Mouse (Mus musculus) heart, embryonic 14.5 days (tissue): ENCODE data around the gene Tfap2e. TPM values are rescaled to one million over a fixed set of nuclear protein-coding genes. Genes with fewer than 3 reads are reported as not detected.

Experiments used
- ATAC-seq: fragments of 200-750 bp; cut with Nextera tagmentation; 2 replicates; pipeline ENCODE4 v1.8.0; 2017; ENCODE audit warnings: low read depth, moderate TSS enrichment; ENCODE audit not compliant: insufficient number of reproducible peaks, insufficient read depth, low FRiP score
- H3K27ac ChIP-seq, 2 experiments: fragments of 200-500 bp in 1 of 2; fragments of 300-500 bp in 1 of 2; sonication (generic) in 1 of 2; replicated peaks in 1 of 2; 2 replicates each; pipeline ENCODE4 v1.5.1; 2012 to 2014; ENCODE audit warnings: low read depth in 2 of 2, low read length in 2 of 2, control low read depth in 1 of 2, mild to moderate bottlenecking in 1 of 2, mixed read lengths in 1 of 2; ENCODE audit not compliant: control insufficient read depth in 1 of 2, insufficient read depth in 1 of 2
- H3K27me3 ChIP-seq: fragments of 300-500 bp; sonication (generic); 2 replicates; pipeline ENCODE4 v1.6.1; 2014; ENCODE audit warnings: mild to moderate bottlenecking, low read length, control low read depth; ENCODE audit not compliant: control insufficient read depth, insufficient read depth
- H3K36me3 ChIP-seq: fragments of 300-500 bp; sonication (generic); 2 replicates; pipeline ENCODE4 v1.6.1; 2014; ENCODE audit warnings: mild to moderate bottlenecking, control low read depth, low read length, mixed read lengths; ENCODE audit not compliant: control insufficient read depth, insufficient read depth
- H3K4me1 ChIP-seq, 2 experiments: fragments of 200-500 bp in 1 of 2; fragments of 300-500 bp in 1 of 2; sonication (generic) in 1 of 2; 2 replicates each; pipeline ENCODE4 v1.6.1; 2012 to 2014; ENCODE audit warnings: low read length in 2 of 2, control low read depth in 1 of 2, mixed read lengths in 1 of 2; ENCODE audit not compliant: control insufficient read depth in 2 of 2, insufficient read depth in 2 of 2
- H3K4me2 ChIP-seq: fragments of 300-500 bp; sonication (generic); 2 replicates; pipeline ENCODE4 v1.6.1; 2014; ENCODE audit warnings: mild to moderate bottlenecking, low read length
- H3K4me3 ChIP-seq, 2 experiments: fragments of 200-500 bp in 1 of 2; fragments of 300-500 bp in 1 of 2; sonication (generic) in 1 of 2; 2 replicates each; pipeline ENCODE4 v1.5.1; 2012 to 2014; ENCODE audit warnings: low read length in 2 of 2, mild to moderate bottlenecking in 2 of 2, control low read depth in 1 of 2, low read depth in 1 of 2, moderate library complexity in 1 of 2; ENCODE audit not compliant: control insufficient read depth in 1 of 2, insufficient read depth in 1 of 2
- H3K9ac ChIP-seq: fragments of 300-500 bp; sonication (generic); 2 replicates; pipeline ENCODE4 v1.6.1; 2014; ENCODE audit warnings: mild to moderate bottlenecking, low read length
- H3K9me3 ChIP-seq: fragments of 300-500 bp; sonication (generic); 2 replicates; pipeline ENCODE4 v1.6.1; 2016; ENCODE audit warnings: low read length, control low read depth; ENCODE audit not compliant: control insufficient read depth
- WGBS: fragments of 180-500 bp; shearing (Covaris S2); extraction: QIAGEN DNeasy Blood & Tissue Kit; methylation state at CpG from one replicate; pipeline ENCODE4 v1.1.7; 2014; 5-methylcytosine and 5-hydroxymethylcytosine counted together
- polyA plus RNA-seq: library from polyadenylated mRNA; unstranded; fragments of >200 nt; fragmentation: Nextera tagmentation; extraction: Ambion mirVana; gene quantifications from 2 replicates; pipeline ENCODE4 v1.2.1, GENCODE M21; 2014

The Tfap2e gene
- polyA plus RNA-seq, 1 experiment from 2014 or later: not detected

DNA sequence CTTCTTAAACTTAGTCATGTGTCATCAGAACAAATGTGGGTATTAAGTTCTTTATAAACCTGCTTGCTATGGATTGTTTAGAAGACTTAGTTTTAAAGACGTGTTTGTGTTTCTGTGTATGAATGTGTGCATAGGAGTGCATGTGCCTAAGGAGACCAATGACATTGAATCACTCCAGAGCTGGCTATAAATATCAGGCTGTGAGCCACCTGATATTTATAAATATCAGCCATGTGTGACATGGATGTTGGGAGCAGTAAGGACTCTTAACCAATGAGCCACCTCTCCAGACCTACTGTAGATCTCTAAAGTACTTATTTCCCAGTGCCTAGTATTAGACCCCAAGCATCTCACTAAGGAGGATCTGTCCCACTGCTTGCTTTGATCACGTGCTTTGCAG, 46.6 kb downstream of the Tfap2e start:
- no peak overlapping the region for H3K4me3 ChIP-seq
- no peaks in the 10 kb centered on the region for H3K27me3 ChIP-seq
- H3K27ac ChIP-seq: peak overlapping the region in 1 of 2 experiments; percentile 4; a peak in 1 of 4 replicates
- no peak overlapping the region for H3K4me2 ChIP-seq
- 73% methylated on average over 2 of the region's 2 CpGs for WGBS
- H3K4me1 ChIP-seq: no peaks in the 10 kb centered on the region; a peak in 1 of 4 replicates
- no peak for ATAC-seq
- no peak overlapping the region for H3K9ac ChIP-seq
- H3K36me3 ChIP-seq: peaks cover 75% of the 10 kb centered on the region
- no peaks in the 10 kb centered on the region for H3K9me3 ChIP-seq

DNA sequence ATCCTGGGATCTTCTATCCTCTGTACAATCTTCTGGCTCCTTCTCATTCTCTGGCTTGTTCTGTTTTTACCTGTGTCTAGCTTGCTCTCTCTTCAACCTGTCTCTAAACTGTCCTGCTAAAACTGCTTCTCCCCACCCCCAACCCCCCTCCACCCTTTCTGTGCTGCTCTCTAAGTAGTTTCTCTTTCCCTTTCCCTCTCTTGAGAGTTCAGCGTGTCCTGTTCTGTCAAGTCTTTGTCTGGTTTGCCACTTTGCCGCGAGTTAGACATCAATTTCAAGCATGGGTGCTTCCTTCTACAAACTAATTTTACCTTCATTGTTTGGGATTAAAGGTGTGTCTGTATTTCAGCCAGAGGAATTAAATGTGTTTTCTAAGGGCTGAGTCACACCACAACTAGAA, 53.0 kb downstream of the Tfap2e start:
- H3K27me3 ChIP-seq: no peaks in the 10 kb centered on the region
- H3K9me3 ChIP-seq: no peaks in the 10 kb centered on the region
- no peak overlapping the region for H3K9ac ChIP-seq
- 75% methylated on average over 3 of the region's 3 CpGs for WGBS
- no peak for ATAC-seq
- H3K36me3 ChIP-seq: peaks cover 48% of the 10 kb centered on the region
- H3K4me1 ChIP-seq: peaks cover 0 to 6% of the 10 kb centered on the region in 2 experiments; a peak in 1 of 4 replicates
- no peak overlapping the region for H3K27ac ChIP-seq
- no peak overlapping the region for H3K4me2 ChIP-seq
- no peak overlapping the region for H3K4me3 ChIP-seq

DNA sequence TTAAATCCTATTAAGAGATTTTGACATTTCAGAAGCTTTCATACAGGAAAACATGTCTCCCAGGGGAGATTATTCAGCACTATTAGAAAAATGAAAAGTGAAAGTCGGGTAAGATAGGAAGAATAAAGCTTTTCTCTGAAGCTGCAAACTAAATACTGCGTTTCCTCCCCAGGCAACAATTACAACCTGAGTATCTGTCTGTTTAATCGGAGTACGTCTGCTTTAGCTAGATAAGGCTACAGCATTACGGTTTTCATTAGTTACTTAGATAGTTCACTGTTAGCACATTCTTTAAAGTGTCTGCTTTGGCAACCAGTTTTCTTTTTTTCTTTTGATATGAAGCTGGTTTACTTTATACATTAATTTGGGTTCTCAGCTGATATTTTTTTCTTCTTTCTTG, 53.7 kb downstream of the Tfap2e start:
- H3K27me3 ChIP-seq: no peaks in the 10 kb centered on the region
- WGBS: 60% methylated on average over 5 of the region's 5 CpGs
- no peak for ATAC-seq
- H3K9me3 ChIP-seq: no peaks in the 10 kb centered on the region
- H3K4me3 ChIP-seq: no peak overlapping the region
- peaks cover 40% of the 10 kb centered on the region for H3K36me3 ChIP-seq
- H3K9ac ChIP-seq: no peak overlapping the region
- peaks cover 0 to 6% of the 10 kb centered on the region in 2 experiments; a peak in 1 of 4 replicates for H3K4me1 ChIP-seq
- H3K4me2 ChIP-seq: no peak overlapping the region
- H3K27ac ChIP-seq: no peak overlapping the region

DNA sequence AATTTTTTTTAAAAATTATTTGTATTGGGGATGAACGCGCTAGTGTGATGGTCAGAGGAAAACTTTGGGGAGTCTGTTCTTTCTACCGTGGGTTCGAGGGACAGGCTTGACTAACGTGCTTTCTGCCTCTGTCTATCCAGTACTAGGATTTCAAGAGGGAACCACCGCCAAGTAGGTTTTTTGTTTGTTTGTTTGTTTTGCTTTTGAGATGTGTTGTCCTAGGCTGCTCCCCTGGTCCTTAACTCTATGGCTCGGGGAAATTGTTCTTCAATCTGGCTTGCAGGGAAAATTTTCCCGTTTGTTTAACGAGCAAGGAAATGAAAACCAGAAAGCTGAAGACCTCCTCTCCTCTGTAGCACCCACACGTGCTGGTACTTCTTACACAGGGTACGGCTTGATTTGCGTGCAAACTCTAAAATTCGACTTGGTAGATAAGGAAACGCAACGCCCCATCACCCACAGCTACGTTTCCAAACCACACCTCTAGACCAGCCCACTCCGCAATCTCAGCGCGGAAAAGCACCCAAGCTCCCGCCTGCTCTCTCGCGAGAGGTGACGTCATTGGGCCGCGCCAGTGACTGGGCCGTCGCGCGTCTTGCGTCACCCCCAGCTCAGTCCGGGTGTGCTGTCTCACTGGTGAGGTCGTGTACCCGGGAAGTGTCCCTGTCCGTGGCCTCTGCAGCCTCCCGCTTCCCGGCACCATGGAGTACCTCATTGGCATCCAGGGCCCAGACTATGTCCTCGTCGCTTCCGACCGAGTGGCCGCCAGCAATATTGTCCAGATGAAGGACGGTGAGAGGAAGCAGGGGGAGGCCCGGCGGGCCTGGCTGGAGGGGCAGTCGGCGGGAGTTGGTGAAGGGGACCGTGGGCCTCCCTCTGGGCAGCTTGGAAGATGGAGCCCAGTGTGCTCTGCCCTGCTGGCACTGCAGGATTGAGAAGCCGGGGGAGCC, 58.7 kb downstream of the Tfap2e start, which contains the start of gene Psmb2:
Psmb2 (plus strand) TSS at position 577 of the 950 bp plus-strand sequence.
- peak; percentile 98 for ATAC-seq
- peak within 1 kb of the TSS; percentile 71 to 85 for H3K27ac ChIP-seq
- H3K9ac ChIP-seq: peak within 1 kb of the TSS; percentile 99
- H3K4me1 ChIP-seq: peaks cover 0 to 6% of the 10 kb centered on the region in 2 experiments; a peak in 1 of 4 replicates
- no peaks in the 10 kb centered on the region for H3K27me3 ChIP-seq
- H3K9me3 ChIP-seq: no peaks in the 10 kb centered on the region
- H3K36me3 ChIP-seq: peaks cover 6% of the 10 kb centered on the region; the same call in 1 of the 2 replicates
- H3K4me2 ChIP-seq: peak within 1 kb of the TSS; percentile 93
- peak within 1 kb of the TSS; percentile 98 to 100 for H3K4me3 ChIP-seq
- 3% methylated on average over 48 of the region's 48 CpGs for WGBS

DNA sequence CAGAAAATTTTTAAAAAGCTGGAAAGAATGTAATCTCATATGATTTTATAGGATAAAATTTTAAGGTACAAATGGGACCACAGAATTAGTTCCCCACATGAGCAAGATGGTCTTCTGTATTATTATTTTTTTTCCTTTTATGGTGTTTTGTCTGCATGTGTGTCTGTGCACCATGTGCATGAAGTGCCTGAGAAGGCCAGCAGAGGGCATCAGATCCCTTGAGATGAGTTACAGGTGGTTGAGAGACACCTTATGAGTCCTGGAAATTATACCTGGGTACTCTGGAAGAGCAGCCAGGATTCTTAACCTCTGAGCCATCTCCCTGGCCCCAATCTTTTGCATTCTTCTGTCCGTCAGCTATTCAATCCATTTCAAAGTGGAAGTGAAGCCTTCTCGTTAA, 69.0 kb downstream of the Tfap2e start:
- no peak overlapping the region for H3K9ac ChIP-seq
- H3K4me1 ChIP-seq: no peaks in the 10 kb centered on the region
- no peak overlapping the region for H3K4me3 ChIP-seq
- 0 out of 2 replicates have a peak, but pooled peaks cover 2% of the 10 kb centered on the region for H3K27me3 ChIP-seq
- peaks cover 6% of the 10 kb centered on the region; the same call in 1 of the 2 replicates for H3K9me3 ChIP-seq
- H3K4me2 ChIP-seq: no peak overlapping the region
- no peak for ATAC-seq
- no peak overlapping the region for H3K27ac ChIP-seq
- WGBS: 83% methylated on average over 2 of the region's 2 CpGs
- no peaks in the 10 kb centered on the region for H3K36me3 ChIP-seq

Other genes with a start within 250 kb of the Tfap2e start
- gene Ago4, start 202.8 kb downstream of the Tfap2e start, polyA plus RNA-seq: 1.6 TPM in 2 replicates
- 21.2 and 22.3 TPM in 2 replicates for gene Clspn, start 179.3 kb downstream of the Tfap2e start, polyA plus RNA-seq
- 1.9 and 2.7 TPM in 2 replicates for gene 5730409E04Rik, start 126.4 kb downstream of the Tfap2e start, polyA plus RNA-seq
- 430 and 438 TPM in 2 replicates for gene Psmb2, start 58.6 kb downstream of the Tfap2e start, polyA plus RNA-seq
- 19.0 and 20.2 TPM in 2 replicates for gene Ncdn, start 17.2 kb upstream of the Tfap2e start, polyA plus RNA-seq
- gene AU040320, start 17.3 kb upstream of the Tfap2e start, polyA plus RNA-seq: 22.3 and 23.0 TPM in 2 replicates
- gene Zmym4, start 231.9 kb upstream of the Tfap2e start, polyA plus RNA-seq: 15.9 and 17.8 TPM in 2 replicates